Mouse (Mus musculus) myocyte (in vitro differentiated cells): ENCODE results near the gene Ddx25. TPM values are rescaled to one million over a fixed set of nuclear protein-coding genes. Genes with fewer than 3 reads are reported as not detected.

Experiments
- H3K27me3 ChIP-seq: one replicate; pipeline ENCODE4 v1.6.1; 2011; ENCODE audit not compliant: control insufficient read depth, insufficient read depth, insufficient read length
- H3K36me3 ChIP-seq: one replicate; pipeline ENCODE4 v1.6.1; 2011; ENCODE audit not compliant: control insufficient read depth, insufficient read depth
- H3K4me2 ChIP-seq: one replicate; pipeline ENCODE4 v1.6.1; 2011; ENCODE audit warnings: low read depth, control low read depth
- H3K4me3 ChIP-seq: one replicate; pipeline ENCODE4 v1.5.1; 2011; ENCODE audit warnings: mild to moderate bottlenecking, control low read depth, moderate library complexity
- H3K79me2 ChIP-seq: one replicate; pipeline ENCODE4 v1.6.1; 2011; ENCODE audit not compliant: control insufficient read depth, insufficient read depth
- H3ac ChIP-seq: one replicate; pipeline ENCODE4 v1.6.1; 2011; ENCODE audit not compliant: control insufficient read depth, insufficient read length
- CEBPB ChIP-seq: IDR thresholded peaks from 2 replicates; pipeline ENCODE4 v1.6.1; 2011; ENCODE audit warnings: mild to moderate bottlenecking, moderate library complexity; ENCODE audit not compliant: poor library complexity, insufficient read depth, severe bottlenecking
- E2F4 ChIP-seq: IDR thresholded peaks from one replicate; pipeline ENCODE4 v1.6.1; 2011; ENCODE audit warnings: mild to moderate bottlenecking, control low read depth, moderate library complexity; ENCODE audit not compliant: insufficient read depth
- MAX ChIP-seq: IDR thresholded peaks from one replicate; pipeline ENCODE4 v1.6.1; 2011; ENCODE audit warnings: low read depth, mild to moderate bottlenecking, control low read depth
- MYOD1 ChIP-seq, 3 experiments: IDR thresholded peaks; one replicate each; pipeline ENCODE4 v1.6.1; 2011; ENCODE audit warnings: control low read depth in 2 of 3, low read depth in 2 of 3, mild to moderate bottlenecking in 2 of 3, moderate library complexity in 1 of 3; ENCODE audit not compliant: insufficient read length in 2 of 3, control insufficient read depth in 1 of 3
- MYOG ChIP-seq, 3 experiments: IDR thresholded peaks; one replicate each; pipeline ENCODE4 v1.6.1; 2011; ENCODE audit warnings: control low read depth in 2 of 3, low read depth in 2 of 3, mild to moderate bottlenecking in 2 of 3; ENCODE audit not compliant: insufficient read length in 2 of 3, control insufficient read depth in 1 of 3, insufficient read depth in 1 of 3
- POLR2A ChIP-seq: IDR thresholded peaks from one replicate; pipeline ENCODE4 v1.6.1; 2011; ENCODE audit warnings: low read depth, mild to moderate bottlenecking, control low read depth, moderate library complexity; ENCODE audit not compliant: insufficient read length
- POLR2AphosphoS2 ChIP-seq: IDR thresholded peaks from one replicate; pipeline ENCODE4 v1.6.1; 2011; ENCODE audit warnings: low read depth, control low read depth; ENCODE audit not compliant: insufficient read length
- REST ChIP-seq: IDR thresholded peaks from one replicate; pipeline ENCODE4 v1.6.1; 2011; ENCODE audit warnings: mild to moderate bottlenecking, control low read depth, moderate library complexity; ENCODE audit not compliant: insufficient read depth, insufficient read length
- SRF ChIP-seq: IDR thresholded peaks from one replicate; pipeline ENCODE4 v1.6.1; 2011; ENCODE audit warnings: low read depth; ENCODE audit not compliant: control insufficient read depth, insufficient read length
- TCF12 ChIP-seq: IDR thresholded peaks from one replicate; pipeline ENCODE4 v1.6.1; 2011; ENCODE audit warnings: mild to moderate bottlenecking, control low read depth; ENCODE audit not compliant: poor library complexity, insufficient read depth, severe bottlenecking
- TCF3 ChIP-seq: IDR thresholded peaks from one replicate; pipeline ENCODE4 v1.6.1; 2011; ENCODE audit warnings: low read depth, control low read depth; ENCODE audit not compliant: insufficient read length
- USF1 ChIP-seq: IDR thresholded peaks from one replicate; pipeline ENCODE4 v1.6.1; 2011; ENCODE audit warnings: low read depth, mild to moderate bottlenecking, control low read depth, moderate library complexity
- polyA plus RNA-seq: library from polyadenylated mRNA; unstranded; fragments of >200 nt; fragmentation: generic; extraction: Trizol; gene quantifications from one replicate; pipeline ENCODE4 v1.2.1, GENCODE M21; 2012; ENCODE audit warnings: missing spikeins

The Ddx25 gene
- polyA plus RNA-seq, 1 experiment, result not detected

- no peak overlapping the region for H3K4me2 ChIP-seq
- no peaks in the 10 kb centered on the region for H3K27me3 ChIP-seq
- peaks cover 94% of the 10 kb centered on the region for H3K79me2 ChIP-seq
- TF ChIP-seq MAX (no peak), POLR2A (no peak), E2F4 (no peak), SRF (no peak), USF1 (no peak), REST (no peak), POLR2AphosphoS2 (no peak), TCF12 (no peak), TCF3 (no peak), CEBPB (no peak), MYOG (IDR thresholded peaks at IDR 0.05; ENCODE audit: control insufficient read depth in 1 of 3, insufficient read depth in 1 of 3, insufficient read length in 2 of 3, low read depth in 2 of 3) (no peak), MYOD1 (IDR thresholded peaks at IDR 0.05; ENCODE audit: control insufficient read depth in 1 of 3, insufficient read length in 2 of 3, low read depth in 2 of 3) (no peak)
- no peak overlapping the region for H3K4me3 ChIP-seq
- H3ac ChIP-seq, result no peak overlapping the region
- H3K36me3 ChIP-seq, result peaks cover 64% of the 10 kb centered on the region
These were observed 6.4 kb upstream of the Ddx25 start for GRCm38 (mm10) chr9:35564536-35565240.

- Histone ChIP-seq H3K4me2 (no peak overlapping the region), H3K4me3 (no peak overlapping the region), H3K79me2 (peaks cover 66% of the 10 kb centered on the region), H3ac (no peak overlapping the region), H3K27me3 (peaks cover 15% of the 10 kb centered on the region), H3K36me3 (peaks cover 50% of the 10 kb centered on the region)
- TF ChIP-seq E2F4, result no peak
- TF ChIP-seq POLR2A, result no peak
- TF ChIP-seq USF1, result no peak
- TF ChIP-seq CEBPB, result no peak
- TF ChIP-seq MYOG (IDR thresholded peaks at IDR 0.05; ENCODE audit: control insufficient read depth in 1 of 3, insufficient read depth in 1 of 3, insufficient read length in 2 of 3, low read depth in 2 of 3), result no peak
- no peak for TF ChIP-seq POLR2AphosphoS2
- TF ChIP-seq MYOD1 (IDR thresholded peaks at IDR 0.05; ENCODE audit: control insufficient read depth in 1 of 3, insufficient read length in 2 of 3, low read depth in 2 of 3), result no peak
- no peak for TF ChIP-seq TCF3
- TF ChIP-seq TCF12, result no peak
- no peak for TF ChIP-seq SRF
- TF ChIP-seq MAX, result no peak
- TF ChIP-seq REST, result no peak
These were observed 3.3 kb upstream of the Ddx25 start for GRCm38 (mm10) chr9:35561583-35561982.

GRCm38 (mm10) chr9:35561076-35561475 is 2.7 kb upstream of the Ddx25 start:
- TF ChIP-seq TCF12, result no peak
- H3K36me3 ChIP-seq, result peaks cover 44% of the 10 kb centered on the region
- H3K4me2 ChIP-seq, result no peak overlapping the region
- no peak overlapping the region for H3K4me3 ChIP-seq
- H3ac ChIP-seq, result no peak overlapping the region
- peaks cover 66% of the 10 kb centered on the region for H3K79me2 ChIP-seq
- H3K27me3 ChIP-seq, result peaks cover 16% of the 10 kb centered on the region

- Histone ChIP-seq H3K4me3 (peak overlapping the region; percentile 42), H3K4me2 (peak overlapping the region; percentile 97), H3K27me3 (peaks cover 23% of the 10 kb centered on the region), H3K36me3 (peaks cover 28% of the 10 kb centered on the region), H3ac (no peak overlapping the region), H3K79me2 (peaks cover 48% of the 10 kb centered on the region)
- TF ChIP-seq SRF (no peak), REST (peak; percentile 62), E2F4 (no peak), MYOD1 (IDR thresholded peaks at IDR 0.05; ENCODE audit: control insufficient read depth in 1 of 3, insufficient read length in 2 of 3, low read depth in 2 of 3) (no peak), POLR2A (peak; percentile 61), MAX (no peak), MYOG (IDR thresholded peaks at IDR 0.05; ENCODE audit: control insufficient read depth in 1 of 3, insufficient read depth in 1 of 3, insufficient read length in 2 of 3, low read depth in 2 of 3) (no peak), CEBPB (0 out of 2 replicates have a peak, but pooled peaks have one; percentile 18), TCF12 (no peak), TCF3 (no peak), POLR2AphosphoS2 (no peak), USF1 (no peak)
These were observed 922 bp upstream of the Ddx25 start for GRCm38 (mm10) chr9:35559009-35559890.
